Mouse (Mus musculus): ENCODE data around the gene Cux2. TPM values are rescaled to one million over a fixed set of nuclear protein-coding genes. Genes with fewer than 3 reads are reported as not detected.
A peak's percentile ranks its signal among the peaks of the same experiment; 100 is the strongest.

Gene Cux2
- polyA plus RNA-seq, 1 experiment from 2014 or later = 27.3 TPM

DNA sequence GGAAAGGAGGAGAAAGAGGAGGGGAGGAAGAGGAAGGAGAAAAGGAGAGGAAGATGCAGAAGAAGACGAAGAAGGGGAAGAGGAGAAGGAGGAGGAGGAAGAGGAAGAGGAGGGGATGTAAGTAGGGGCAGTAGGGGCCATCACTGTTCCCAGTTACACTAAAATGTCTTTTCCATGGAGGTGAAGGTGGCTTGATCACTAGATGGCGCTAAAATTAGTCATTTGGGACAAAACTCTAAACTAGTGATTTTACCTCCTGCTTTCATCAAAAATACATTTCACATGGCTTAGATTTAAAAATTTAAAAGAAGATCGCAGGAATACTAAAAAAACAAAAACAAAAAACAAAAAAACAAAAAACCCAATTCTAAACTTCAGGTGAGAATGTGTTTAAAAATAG is 156.3 kb downstream of the Cux2 start:
- Histone ChIP-seq H3K4me1 (peaks cover 23% of the 10 kb centered on the region), H3K27ac (no peak overlapping the region), H3K9ac (no peak overlapping the region), H3K4me3 (no peak overlapping the region), H3K9me3 (no peaks in the 10 kb centered on the region), H3K4me2 (no peak overlapping the region), H3K36me3 (replicated peaks) (no peaks in the 10 kb centered on the region), H3K27me3 (replicated peaks) (0 out of 2 replicates have a peak, but pooled peaks cover 2% of the 10 kb centered on the region)
- 44% methylated on average over 3 of the region's 3 CpGs for WGBS
- ATAC-seq (replicated peaks) = no peak

- Histone ChIP-seq H3K27ac (no peak overlapping the region), H3K4me1 (peaks cover 23% of the 10 kb centered on the region)
Measured at GRCm38 (mm10) chr5:121892281-121892680, 157.6 kb downstream of the Cux2 start.

GRCm38 (mm10) chr5:121890925-121891324 is 159.0 kb downstream of the Cux2 start:
- Histone ChIP-seq H3K4me3 (no peak overlapping the region), H3K4me2 (no peak overlapping the region), H3K9me3 (no peaks in the 10 kb centered on the region), H3K36me3 (replicated peaks) (no peaks in the 10 kb centered on the region), H3K27ac (no peak overlapping the region), H3K9ac (no peak overlapping the region), H3K27me3 (replicated peaks) (no peaks in the 10 kb centered on the region), H3K4me1 (peaks cover 22% of the 10 kb centered on the region)
- 96% methylated on average over 7 of the region's 7 CpGs for WGBS
- no peak for ATAC-seq (replicated peaks)

More at GRCm38 (mm10) chr5:121892281-121892680, 157.6 kb downstream of the Cux2 start:
- Histone ChIP-seq H3K4me2 (no peak overlapping the region), H3K9ac (no peak overlapping the region), H3K4me3 (no peak overlapping the region), H3K36me3 (replicated peaks) (no peaks in the 10 kb centered on the region), H3K27me3 (replicated peaks) (0 out of 2 replicates have a peak, but pooled peaks cover 2% of the 10 kb centered on the region), H3K9me3 (no peaks in the 10 kb centered on the region)
- 94% methylated on average over 14 of the region's 14 CpGs for WGBS
- ATAC-seq (replicated peaks) = no peak

- no peak overlapping the region for H3K4me3 ChIP-seq
- peaks cover 12% of the 10 kb centered on the region for H3K4me1 ChIP-seq
- no peaks in the 10 kb centered on the region for H3K27me3 ChIP-seq (replicated peaks)
- H3K9ac ChIP-seq = no peak overlapping the region
- WGBS = 39% methylated on average over 9 of the region's 9 CpGs
- no peaks in the 10 kb centered on the region for H3K9me3 ChIP-seq
- no peaks in the 10 kb centered on the region for H3K36me3 ChIP-seq (replicated peaks)
- peak overlapping the region; percentile 43; the same call in 1 of the 2 replicates for H3K27ac ChIP-seq
- ATAC-seq (replicated peaks) = no peak
- H3K4me2 ChIP-seq = no peak overlapping the region
Measured at GRCm38 (mm10) chr5:121889819-121890362, 160.0 kb downstream of the Cux2 start.

- 0 out of 2 replicates have a peak, but pooled peaks have one; percentile 15 for ATAC-seq (replicated peaks)
- WGBS = 37% methylated on average over 13 of the region's 13 CpGs
- Histone ChIP-seq H3K9ac (no peak overlapping the region), H3K9me3 (no peaks in the 10 kb centered on the region), H3K4me3 (no peak overlapping the region), H3K4me2 (no peak overlapping the region), H3K27me3 (replicated peaks) (no peaks in the 10 kb centered on the region), H3K4me1 (peaks cover 8% of the 10 kb centered on the region; the same call in 1 of the 2 replicates), H3K36me3 (replicated peaks) (no peaks in the 10 kb centered on the region), H3K27ac (no peak overlapping the region)
Measured at GRCm38 (mm10) chr5:121889375-121889774, 160.5 kb downstream of the Cux2 start.

- Histone ChIP-seq H3K36me3 (replicated peaks) (no peaks in the 10 kb centered on the region), H3K4me3 (no peak overlapping the region), H3K4me1 (no peaks in the 10 kb centered on the region), H3K4me2 (no peak overlapping the region), H3K9ac (no peak overlapping the region), H3K27me3 (replicated peaks) (no peaks in the 10 kb centered on the region), H3K27ac (no peak overlapping the region), H3K9me3 (no peaks in the 10 kb centered on the region)
- WGBS = 80% methylated on average over 8 of the region's 8 CpGs
- no peak for ATAC-seq (replicated peaks)
Measured at GRCm38 (mm10) chr5:121883356-121883755, 166.5 kb downstream of the Cux2 start.

DNA sequence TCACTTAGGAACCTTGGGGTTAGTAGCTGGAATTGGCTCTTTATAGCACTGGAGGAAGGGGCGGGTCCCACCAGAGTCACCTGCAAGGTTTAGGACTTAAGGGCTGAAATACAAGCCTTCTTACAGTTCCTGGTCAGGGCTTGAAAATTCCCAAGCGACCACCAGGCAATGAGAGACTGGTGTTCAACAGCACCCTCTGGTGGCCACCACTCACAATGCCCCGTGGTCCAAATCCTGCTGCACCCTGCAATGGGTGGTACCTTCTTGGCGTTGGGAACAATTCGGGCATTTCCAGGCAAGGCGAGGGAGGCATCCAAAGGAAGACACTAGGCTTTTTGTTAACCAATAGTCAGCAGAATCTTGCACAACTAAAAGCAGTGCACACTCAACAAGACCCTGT is 170.7 kb downstream of the Cux2 start:
- H3K27me3 ChIP-seq (replicated peaks) = no peaks in the 10 kb centered on the region
- 60% methylated on average over 6 of the region's 6 CpGs for WGBS
- no peak overlapping the region for H3K9ac ChIP-seq
- H3K9me3 ChIP-seq = no peaks in the 10 kb centered on the region
- H3K36me3 ChIP-seq (replicated peaks) = no peaks in the 10 kb centered on the region; the same call in 1 of the 2 replicates
- H3K27ac ChIP-seq = no peak overlapping the region
- no peak overlapping the region for H3K4me3 ChIP-seq
- no peak for ATAC-seq (replicated peaks)
- H3K4me2 ChIP-seq = no peak overlapping the region
- H3K4me1 ChIP-seq = no peaks in the 10 kb centered on the region

GRCm38 (mm10) chr5:121878703-121879102 is 171.2 kb downstream of the Cux2 start:
- H3K36me3 ChIP-seq (replicated peaks) = no peaks in the 10 kb centered on the region; the same call in 1 of the 2 replicates
- WGBS = 80% methylated on average over 17 of the region's 17 CpGs
- ATAC-seq (replicated peaks) = no peak

DNA sequence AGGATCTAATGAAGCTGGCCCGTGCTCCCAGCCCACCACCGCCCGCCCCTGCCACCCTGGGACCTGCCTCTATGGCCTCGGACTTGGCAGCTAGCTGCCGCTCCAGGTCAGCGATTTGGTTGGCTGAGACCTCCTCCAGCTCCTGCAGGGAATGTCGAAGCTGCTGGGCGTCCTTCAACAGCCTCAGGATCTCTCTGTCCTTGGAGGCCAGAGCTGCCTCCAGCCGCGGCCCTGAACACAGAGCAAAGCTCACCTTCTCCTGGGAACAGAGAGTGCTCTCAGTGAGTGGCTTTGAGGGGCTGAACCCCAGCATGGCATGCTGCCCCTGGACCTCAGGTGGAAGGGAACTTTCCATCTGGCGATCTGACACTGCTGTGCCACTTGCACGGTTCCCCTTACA is 173.0 kb downstream of the Cux2 start:
- no peaks in the 10 kb centered on the region; the same call in 1 of the 2 replicates for H3K36me3 ChIP-seq (replicated peaks)
- 83% methylated on average over 12 of the region's 12 CpGs for WGBS

More at GRCm38 (mm10) chr5:121878703-121879102, 171.2 kb downstream of the Cux2 start:
- Histone ChIP-seq H3K9ac (no peak overlapping the region), H3K27ac (no peak overlapping the region), H3K9me3 (no peaks in the 10 kb centered on the region), H3K27me3 (replicated peaks) (no peaks in the 10 kb centered on the region), H3K4me1 (no peaks in the 10 kb centered on the region), H3K4me2 (no peak overlapping the region), H3K4me3 (no peak overlapping the region)

GRCm38 (mm10) chr5:121875041-121875440 is 174.9 kb downstream of the Cux2 start:
- Histone ChIP-seq H3K4me2 (no peak overlapping the region), H3K9ac (no peak overlapping the region), H3K27ac (no peak overlapping the region), H3K9me3 (no peaks in the 10 kb centered on the region), H3K27me3 (replicated peaks) (no peaks in the 10 kb centered on the region), H3K4me3 (no peak overlapping the region), H3K36me3 (replicated peaks) (no peaks in the 10 kb centered on the region; the same call in 1 of the 2 replicates), H3K4me1 (no peaks in the 10 kb centered on the region)
- WGBS = 91% methylated on average over 12 of the region's 12 CpGs
- ATAC-seq (replicated peaks) = no peak

More for the DNA sequence above, 173.0 kb downstream of the Cux2 start:
- H3K9ac ChIP-seq = no peak overlapping the region
- H3K9me3 ChIP-seq = no peaks in the 10 kb centered on the region
- H3K27me3 ChIP-seq (replicated peaks) = no peaks in the 10 kb centered on the region
- no peak overlapping the region for H3K4me3 ChIP-seq
- ATAC-seq (replicated peaks) = no peak
- H3K4me1 ChIP-seq = no peaks in the 10 kb centered on the region
- no peak overlapping the region for H3K27ac ChIP-seq
- H3K4me2 ChIP-seq = no peak overlapping the region

- peak; percentile 63 for ATAC-seq (replicated peaks)
Measured at GRCm38 (mm10) chr5:121872158-121872557, 177.7 kb downstream of the Cux2 start.

GRCm38 (mm10) chr5:121871515-121872030 is 178.3 kb downstream of the Cux2 start:
- Histone ChIP-seq H3K36me3 (replicated peaks) (peaks cover 9% of the 10 kb centered on the region; the same call in 1 of the 2 replicates), H3K27ac (no peak overlapping the region)

More at GRCm38 (mm10) chr5:121872158-121872557, 177.7 kb downstream of the Cux2 start:
- no peaks in the 10 kb centered on the region for H3K9me3 ChIP-seq
- H3K9ac ChIP-seq = no peak overlapping the region
- no peak overlapping the region for H3K27ac ChIP-seq
- no peak overlapping the region for H3K4me3 ChIP-seq
- no peaks in the 10 kb centered on the region for H3K27me3 ChIP-seq (replicated peaks)
- no peak overlapping the region for H3K4me2 ChIP-seq
- no peaks in the 10 kb centered on the region for H3K4me1 ChIP-seq
- peaks cover 9% of the 10 kb centered on the region; the same call in 1 of the 2 replicates for H3K36me3 ChIP-seq (replicated peaks)
- WGBS = 5% methylated on average over 4 of the region's 4 CpGs

GRCm38 (mm10) chr5:121870832-121871231 is 179.1 kb downstream of the Cux2 start:
- H3K4me1 ChIP-seq = no peaks in the 10 kb centered on the region
- no peak for ATAC-seq (replicated peaks)
- H3K4me3 ChIP-seq = no peak overlapping the region
- no peak overlapping the region for H3K4me2 ChIP-seq
- H3K27me3 ChIP-seq (replicated peaks) = no peaks in the 10 kb centered on the region
- H3K9me3 ChIP-seq = no peaks in the 10 kb centered on the region
- no peak overlapping the region for H3K9ac ChIP-seq
- H3K36me3 ChIP-seq (replicated peaks) = 0 out of 2 replicates have a peak, but pooled peaks cover 9% of the 10 kb centered on the region
- no peak overlapping the region for H3K27ac ChIP-seq
- 80% methylated on average over 6 of the region's 6 CpGs for WGBS

More at GRCm38 (mm10) chr5:121871515-121872030, 178.3 kb downstream of the Cux2 start:
- WGBS = 91% methylated on average over 13 of the region's 13 CpGs
- ATAC-seq (replicated peaks) = no peak
- H3K4me2 ChIP-seq = no peak overlapping the region
- H3K4me3 ChIP-seq = no peak overlapping the region
- no peak overlapping the region for H3K9ac ChIP-seq
- H3K4me1 ChIP-seq = no peaks in the 10 kb centered on the region
- H3K9me3 ChIP-seq = no peaks in the 10 kb centered on the region
- no peaks in the 10 kb centered on the region for H3K27me3 ChIP-seq (replicated peaks)
